Mouse (Mus musculus) cortical plate, adult 2 months (tissue): ENCODE measurements around the gene Fbl. TPM values are rescaled to one million over a fixed set of nuclear protein-coding genes. Genes with fewer than 3 reads are reported as not detected.
A peak's percentile ranks its signal among the peaks of the same experiment; 100 is the strongest.

ENCODE experiments used
- H3K27ac ChIP-seq: fragments of 200-500 bp; 2 replicates; pipeline ENCODE4 v1.5.1; 2012; ENCODE audit warnings: low read length, control low read depth, inconsistent platforms; ENCODE audit not compliant: insufficient read depth
- H3K4me1 ChIP-seq: fragments of 200-500 bp; 2 replicates; pipeline ENCODE4 v1.6.1; 2011; ENCODE audit warnings: low read length; ENCODE audit not compliant: control insufficient read depth, insufficient read depth
- H3K4me3 ChIP-seq: fragments of 200-500 bp; 2 replicates; pipeline ENCODE4 v1.5.1; 2011; ENCODE audit warnings: mild to moderate bottlenecking, low read length, control low read depth; ENCODE audit not compliant: insufficient read depth
- CTCF ChIP-seq: fragments of 200-500 bp; IDR thresholded peaks from 2 replicates; pipeline ENCODE4 v1.5.1; 2011; ENCODE audit warnings: mild to moderate bottlenecking, control low read depth, low read length; ENCODE audit not compliant: insufficient read depth; ENCODE audit errors: extremely low read depth
- POLR2A ChIP-seq: fragments of 200-500 bp; IDR thresholded peaks from 2 replicates; pipeline ENCODE4 v1.6.1; 2011; ENCODE audit warnings: mild to moderate bottlenecking, low read length, control low read depth; ENCODE audit not compliant: insufficient read depth; ENCODE audit errors: extremely low read depth
- polyA plus RNA-seq: library from polyadenylated mRNA; depleted of rRNA; stranded (reverse); fragments of >200 nt; gene quantifications from 2 replicates; pipeline ENCODE4 v1.2.3, GENCODE M21; 2012

Gene Fbl
- polyA plus RNA-seq, 1 experiment = 78.3 TPM

DNA sequence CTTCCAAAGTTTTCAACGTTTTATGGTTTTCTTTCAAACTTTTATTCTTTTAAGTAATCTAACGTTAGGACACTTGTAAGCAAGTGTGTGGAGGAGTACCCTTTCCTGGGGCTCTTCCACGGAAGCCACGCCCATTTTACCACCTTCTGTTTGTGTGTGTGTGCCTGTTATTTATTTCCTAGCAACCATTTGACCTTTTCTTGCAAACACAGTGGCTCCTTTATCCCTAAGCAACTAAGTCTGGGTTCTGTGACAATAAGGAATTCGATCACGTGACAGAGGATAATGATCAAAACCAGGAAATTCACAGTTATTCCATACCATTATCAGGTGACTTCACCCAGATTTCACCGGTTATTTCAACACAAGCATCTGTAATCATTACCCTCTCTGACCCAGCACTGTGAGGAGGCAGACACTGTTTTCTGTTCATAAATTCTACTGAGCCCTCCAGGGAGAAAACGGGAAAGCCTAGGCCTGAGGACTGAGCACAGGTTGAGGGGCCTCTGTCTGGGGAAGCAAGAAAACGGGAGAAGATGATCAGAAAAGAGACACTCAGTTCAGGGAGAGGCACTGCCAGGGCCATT, 8.3 kb upstream of the Fbl start:
- TF ChIP-seq CTCF = no peak
- TF ChIP-seq POLR2A = no peak
- no peak overlapping the region for H3K27ac ChIP-seq
- H3K4me1 ChIP-seq = no peaks in the 10 kb centered on the region
- H3K4me3 ChIP-seq = no peak overlapping the region

DNA sequence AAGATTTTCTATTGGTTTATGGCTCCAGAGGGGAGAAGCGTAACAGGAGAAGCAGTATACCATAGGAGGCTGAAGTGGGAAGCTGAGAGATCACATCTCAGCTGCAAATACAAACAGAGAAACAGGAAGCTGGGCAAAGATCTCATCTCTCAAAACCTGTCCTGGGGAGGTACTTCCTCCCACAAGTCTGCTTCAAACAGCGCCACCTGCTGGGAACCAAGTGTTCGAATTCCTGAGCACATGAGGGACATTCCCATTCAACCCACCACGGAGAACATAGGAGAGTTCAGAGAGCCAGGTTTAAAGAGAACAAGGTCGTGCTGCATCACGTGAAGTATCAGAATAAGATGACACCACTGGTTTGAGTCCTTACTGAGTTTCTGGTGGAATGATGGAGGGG, 4.1 kb upstream of the Fbl start:
- H3K4me3 ChIP-seq = no peak overlapping the region
- H3K4me1 ChIP-seq = peaks cover under 1% of the 10 kb centered on the region; the same call in 1 of the 2 replicates
- TF ChIP-seq POLR2A = no peak
- TF ChIP-seq CTCF = no peak
- H3K27ac ChIP-seq = no peak overlapping the region

DNA sequence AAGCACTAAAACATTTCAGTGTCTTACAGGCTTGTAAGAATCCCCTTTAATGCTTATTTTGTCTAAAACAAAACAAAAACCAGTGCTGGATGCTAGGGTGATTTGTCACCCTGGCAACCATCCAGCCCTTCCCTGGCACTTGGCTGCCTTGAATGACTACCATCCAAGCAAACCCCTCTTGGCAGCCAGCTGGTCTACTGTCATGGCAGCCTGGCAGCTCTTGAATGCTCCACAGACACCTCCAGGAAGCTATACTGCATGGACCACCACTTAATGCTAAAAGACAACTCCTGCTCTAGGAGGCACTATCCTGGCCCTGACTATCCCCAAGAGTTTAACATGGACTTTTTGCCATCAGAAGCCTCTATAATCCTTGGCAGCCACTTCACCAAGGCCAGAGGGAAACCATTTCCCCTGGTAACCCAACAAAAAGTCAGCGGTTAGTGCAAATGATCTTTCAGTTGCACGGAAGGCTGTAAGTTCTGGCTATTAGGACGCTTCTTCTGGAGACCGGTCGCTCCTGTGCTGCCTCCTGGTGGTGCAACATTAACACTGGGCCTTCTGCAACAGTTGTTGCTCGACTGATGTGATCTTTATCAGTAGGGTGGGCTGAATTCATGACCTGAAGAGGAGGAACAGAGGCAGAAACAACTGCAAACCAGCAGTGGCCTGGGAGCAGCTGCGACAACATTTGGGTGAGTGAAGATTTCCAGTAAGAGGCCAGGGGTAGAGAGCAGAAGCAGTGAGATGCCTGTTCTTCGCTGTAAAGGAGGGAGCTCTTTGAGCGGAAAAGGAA, 992 bp upstream of the Fbl start:
- peak overlapping the region; percentile 61 for H3K4me3 ChIP-seq
- H3K27ac ChIP-seq = no peak overlapping the region
- H3K4me1 ChIP-seq = peaks cover 4% of the 10 kb centered on the region; the same call in 1 of the 2 replicates
- TF ChIP-seq POLR2A (no peak), CTCF (peak; percentile 57)

DNA sequence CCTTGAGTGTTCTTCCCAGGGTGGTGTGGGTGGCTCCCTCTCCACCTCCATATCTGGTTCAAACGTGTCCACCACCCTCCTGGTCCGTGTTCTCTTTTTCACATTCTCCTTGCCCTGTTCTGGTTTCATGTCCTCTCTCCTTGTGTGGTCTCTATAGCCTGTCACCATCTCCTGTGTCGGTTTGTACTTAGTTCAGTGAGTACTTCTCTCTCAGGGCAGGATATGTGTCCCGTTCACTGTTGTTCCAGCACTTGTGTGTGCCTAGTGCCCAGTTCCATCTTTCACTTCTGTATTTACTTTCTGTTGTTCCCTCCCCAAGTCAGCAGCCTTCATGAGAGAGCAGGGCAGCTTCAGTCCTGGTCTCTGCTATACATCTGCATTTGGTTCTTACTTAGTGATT, 5.8 kb downstream of the Fbl start:
- H3K27ac ChIP-seq = 0 out of 2 replicates have a peak overlapping the region, but pooled peaks have one; percentile 3
- peaks cover 4% of the 10 kb centered on the region; the same call in 1 of the 2 replicates for H3K4me1 ChIP-seq
- no peak overlapping the region for H3K4me3 ChIP-seq
- no peak for TF ChIP-seq CTCF
- no peak for TF ChIP-seq POLR2A

DNA sequence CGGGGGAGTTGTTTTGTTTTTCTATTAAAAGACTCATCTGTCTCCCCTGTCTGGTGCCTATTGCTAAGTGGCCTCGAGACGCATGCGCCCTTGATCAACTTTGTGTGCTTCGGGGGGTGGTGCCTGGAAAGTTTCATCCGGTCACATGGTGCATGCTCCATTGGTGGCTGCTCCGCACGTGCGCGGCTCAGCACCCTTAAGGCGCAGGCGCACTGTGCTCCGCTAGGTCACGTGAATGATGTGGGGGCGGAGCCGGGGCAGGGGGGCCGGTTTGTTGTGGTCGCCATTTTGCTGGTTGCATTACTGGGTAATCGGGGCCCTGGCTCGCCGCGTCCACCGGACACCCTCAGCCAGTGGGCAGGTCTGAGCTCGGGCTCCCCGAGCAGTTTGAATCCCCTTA, 9.7 kb downstream of the Fbl start, which contains the start of gene Dyrk1b:
Gene Dyrk1b (plus strand): TSS at position 242 of the 400 bp plus-strand sequence.
- TF ChIP-seq CTCF = no peak
- peak; percentile 57; the same call in 1 of the 2 replicates for TF ChIP-seq POLR2A
- H3K27ac ChIP-seq = peak within 1 kb of the TSS; percentile 83

DNA sequence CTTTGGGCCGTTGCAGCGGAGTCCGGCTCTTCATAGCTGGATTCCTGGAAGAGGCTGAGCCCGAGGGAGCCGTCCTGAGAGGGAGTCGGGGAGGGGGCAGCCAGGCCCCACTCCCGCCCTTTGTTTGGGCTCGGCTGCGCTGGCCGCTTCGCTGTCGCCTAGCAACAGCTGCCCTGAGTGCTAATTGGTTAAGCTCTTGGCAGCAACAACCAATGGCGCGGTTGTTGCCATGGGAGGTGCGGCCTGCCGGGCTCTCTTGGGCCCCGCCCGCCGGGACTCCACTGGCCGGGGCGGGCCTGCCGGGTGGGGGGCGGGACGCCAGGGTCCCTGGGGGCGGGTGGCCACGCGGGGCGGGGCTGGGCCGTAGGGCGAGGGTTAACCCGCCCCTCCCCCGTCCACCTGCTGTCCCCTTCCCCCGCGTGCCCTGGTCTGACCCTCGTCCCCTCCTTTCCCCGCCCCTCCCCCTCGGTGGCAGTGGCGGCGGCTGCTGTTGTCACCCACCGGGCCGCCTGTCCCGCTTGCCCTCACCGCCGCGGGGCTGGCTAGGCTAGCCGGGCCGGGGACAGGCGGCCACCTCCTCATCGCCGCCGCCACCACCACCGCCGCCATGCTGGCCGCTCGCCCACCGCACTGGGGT, 10.3 kb downstream of the Fbl start:
- H3K27ac ChIP-seq = peak overlapping the region; percentile 83
- TF ChIP-seq POLR2A (no peak; the same call in 1 of the 2 replicates), CTCF (no peak)
- H3K4me1 ChIP-seq = 0 out of 2 replicates have a peak, but pooled peaks cover 2% of the 10 kb centered on the region
- peak overlapping the region; percentile 79 for H3K4me3 ChIP-seq

More for the DNA sequence above, 9.7 kb downstream of the Fbl start, which contains the start of gene Dyrk1b:
- Histone ChIP-seq H3K4me1 (0 out of 2 replicates have a peak, but pooled peaks cover 2% of the 10 kb centered on the region), H3K4me3 (peak within 1 kb of the TSS; percentile 79)

DNA sequence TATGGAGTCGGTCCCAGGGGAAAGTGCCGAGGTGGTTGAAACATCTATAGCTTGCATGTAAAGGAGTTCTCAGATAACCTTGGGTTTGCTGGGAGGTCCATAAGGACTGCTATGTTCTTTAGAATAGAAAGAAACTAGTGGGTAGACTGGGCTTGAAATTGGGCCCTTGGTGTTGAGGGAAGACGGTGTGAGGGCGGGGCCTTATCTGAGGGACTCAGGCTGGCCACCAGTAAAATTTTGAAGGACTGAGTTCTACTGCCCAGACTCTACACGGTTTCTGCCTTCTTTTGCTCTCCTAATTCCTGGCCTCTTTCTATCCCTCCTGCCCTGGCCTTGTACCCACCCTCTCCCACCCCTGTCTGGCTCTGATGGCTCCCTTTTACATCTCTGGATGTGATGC, 11.4 kb downstream of the Fbl start:
- H3K27ac ChIP-seq = no peak overlapping the region
- TF ChIP-seq POLR2A (no peak), CTCF (no peak)
- H3K4me1 ChIP-seq = 0 out of 2 replicates have a peak, but pooled peaks cover 2% of the 10 kb centered on the region
- peak overlapping the region; percentile 79 for H3K4me3 ChIP-seq

DNA sequence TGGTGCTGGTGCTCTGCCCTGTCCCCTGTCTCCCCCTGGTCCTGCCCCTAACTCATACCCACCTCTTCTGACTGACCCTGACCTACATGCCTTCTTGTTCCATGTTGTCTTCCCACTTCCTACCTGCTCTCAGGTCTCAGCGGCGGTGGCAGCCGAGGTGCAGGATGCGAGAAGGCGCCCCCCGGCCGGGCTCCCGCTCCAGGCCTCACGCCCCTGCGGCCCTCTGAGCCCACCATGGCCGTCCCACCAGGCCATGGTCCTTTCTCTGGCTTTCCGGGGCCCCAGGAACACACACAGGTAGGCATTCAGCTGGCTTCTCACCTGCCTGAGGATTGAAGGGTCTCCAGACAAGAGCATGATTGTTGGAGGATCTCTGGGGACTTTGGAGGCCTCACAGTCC, 11.9 kb downstream of the Fbl start:
- H3K4me1 ChIP-seq = 0 out of 2 replicates have a peak, but pooled peaks cover 2% of the 10 kb centered on the region
- no peak overlapping the region for H3K27ac ChIP-seq
- no peak for TF ChIP-seq CTCF
- TF ChIP-seq POLR2A = no peak
- no peak overlapping the region for H3K4me3 ChIP-seq

DNA sequence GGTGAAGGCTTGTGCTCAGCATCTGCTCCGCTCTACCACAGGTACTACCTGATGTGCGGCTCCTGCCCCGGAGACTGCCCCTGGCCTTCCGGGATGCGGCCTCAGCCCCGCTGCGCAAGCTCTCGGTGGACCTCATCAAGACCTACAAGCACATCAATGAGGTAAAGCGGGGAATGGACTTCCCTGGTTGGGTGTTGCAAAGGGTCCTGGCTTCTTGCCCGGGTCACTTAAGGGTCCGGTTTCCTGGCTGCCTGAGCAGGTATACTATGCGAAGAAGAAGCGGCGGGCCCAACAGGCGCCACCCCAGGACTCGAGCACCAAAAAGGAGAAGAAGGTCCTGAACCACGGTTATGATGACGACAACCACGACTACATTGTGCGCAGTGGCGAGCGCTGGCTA, 12.8 kb downstream of the Fbl start:
- Histone ChIP-seq H3K4me1 (0 out of 2 replicates have a peak, but pooled peaks cover 2% of the 10 kb centered on the region), H3K4me3 (no peak overlapping the region), H3K27ac (no peak overlapping the region)
- TF ChIP-seq CTCF = no peak
- no peak for TF ChIP-seq POLR2A
